Mouse (Mus musculus): ENCODE data around the gene Ccdc83. TPM values are rescaled to one million over a fixed set of nuclear protein-coding genes. Genes with fewer than 3 reads are reported as not detected.
"Not testable (repeated sequence)": the region's sequence is repeated elsewhere in the genome, so short reads cannot be mapped to it uniquely, and the experiment has no call there.

The Ccdc83 gene
- polyA plus RNA-seq, 1 experiment from 2014 or later: not detected

DNA sequence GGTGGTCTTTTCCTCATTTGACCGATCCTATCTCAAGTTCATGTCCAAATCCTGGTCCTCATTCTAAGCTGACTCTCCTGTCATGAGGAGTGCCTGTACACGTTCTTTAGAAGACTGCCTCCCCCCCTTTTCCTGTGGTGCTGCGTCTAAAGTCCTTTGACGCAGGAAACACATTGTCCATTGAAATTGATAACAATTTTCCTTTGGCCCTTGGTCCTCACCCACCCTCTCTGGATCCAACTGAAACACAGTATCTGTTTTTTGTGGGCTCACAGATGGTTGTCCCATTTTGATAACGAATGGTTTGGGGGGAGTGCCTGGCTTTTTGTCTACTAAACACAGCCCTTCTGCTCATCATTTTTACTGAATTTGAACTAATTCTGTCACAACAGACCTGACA is 21.9 kb downstream of the Ccdc83 start:
- no peaks in the 10 kb centered on the region for H3K27me3 ChIP-seq
- no peak for ATAC-seq (replicated peaks; ENCODE audit: low FRiP score)
- WGBS: 80% methylated on average over 5 of the region's 5 CpGs

DNA sequence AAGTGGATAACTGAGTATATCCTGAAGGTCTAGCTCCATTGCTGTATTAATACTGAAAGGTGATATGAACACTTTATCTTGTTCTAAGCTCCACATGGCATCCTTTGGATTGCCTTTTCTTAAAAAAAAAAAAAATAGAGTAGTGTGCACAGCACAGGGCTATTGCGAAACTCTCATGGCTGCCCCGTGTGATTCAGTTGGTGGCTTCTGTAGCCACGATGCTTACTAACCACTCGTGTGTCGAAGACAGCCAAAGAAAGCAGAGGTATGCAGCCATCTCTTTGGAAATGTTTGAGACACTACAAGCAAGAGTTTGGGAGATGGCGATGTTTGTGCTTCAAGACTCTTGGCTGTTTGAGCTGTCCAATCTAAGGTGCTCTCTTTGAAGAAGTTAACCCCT is 22.4 kb downstream of the Ccdc83 start:
- 89% methylated on average over 6 of the region's 6 CpGs for WGBS
- Histone ChIP-seq H3K36me3 (no peaks in the 10 kb centered on the region), H3K27me3 (no peaks in the 10 kb centered on the region), H3K9ac (no peak overlapping the region), H3K4me2 (no peak overlapping the region), H3K4me3 (replicated peaks) (no peak overlapping the region), H3K9me3 (replicated peaks) (no peaks in the 10 kb centered on the region), H3K4me1 (no peaks in the 10 kb centered on the region), H3K27ac (no peak overlapping the region)
- no peak for ATAC-seq (replicated peaks; ENCODE audit: low FRiP score)

More for the DNA sequence above, 21.9 kb downstream of the Ccdc83 start:
- Histone ChIP-seq H3K36me3 (no peaks in the 10 kb centered on the region), H3K27ac (no peak overlapping the region), H3K9ac (no peak overlapping the region), H3K4me2 (no peak overlapping the region), H3K9me3 (replicated peaks) (no peaks in the 10 kb centered on the region), H3K4me1 (no peaks in the 10 kb centered on the region), H3K4me3 (replicated peaks) (no peak overlapping the region)

DNA sequence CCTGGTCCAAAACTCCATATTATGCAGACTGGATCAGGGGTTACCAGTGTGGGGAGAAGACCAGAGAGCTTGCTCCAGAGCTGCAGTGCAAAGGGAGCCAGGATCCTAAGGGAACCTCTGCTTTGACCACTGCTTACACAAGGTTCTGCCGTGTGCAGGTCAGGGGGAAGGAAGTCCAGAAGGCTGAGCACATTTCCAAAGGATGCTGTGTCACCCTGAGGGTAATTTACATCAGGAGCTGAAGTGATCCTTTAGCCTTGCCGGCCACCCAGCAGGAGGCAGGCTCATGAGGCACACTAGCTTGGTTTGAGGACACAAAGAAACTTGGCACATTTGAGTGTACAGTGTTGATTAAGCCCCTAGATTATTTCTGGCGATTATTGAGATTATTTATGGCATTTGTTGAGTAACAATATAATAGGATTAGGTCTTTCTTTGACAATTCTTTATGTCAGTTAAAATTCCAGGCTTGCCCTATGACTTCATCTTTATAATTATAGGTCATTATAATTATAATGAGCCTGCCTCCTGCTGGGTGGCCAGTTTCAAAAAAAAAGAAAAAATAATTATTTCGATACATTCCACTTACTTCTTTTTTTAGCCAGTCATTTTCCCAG is 29.2 kb downstream of the Ccdc83 start:
- Histone ChIP-seq H3K27me3 (no peaks in the 10 kb centered on the region), H3K4me1 (peaks cover 4% of the 10 kb centered on the region; the same call in 1 of the 2 replicates), H3K27ac (no peak overlapping the region), H3K9ac (no peak overlapping the region), H3K9me3 (replicated peaks) (no peaks in the 10 kb centered on the region), H3K36me3 (no peaks in the 10 kb centered on the region), H3K4me2 (no peak overlapping the region), H3K4me3 (replicated peaks) (no peak overlapping the region)
- 40% methylated on average over 4 of the region's 4 CpGs for WGBS
- ATAC-seq (replicated peaks; ENCODE audit: low FRiP score): no peak

DNA sequence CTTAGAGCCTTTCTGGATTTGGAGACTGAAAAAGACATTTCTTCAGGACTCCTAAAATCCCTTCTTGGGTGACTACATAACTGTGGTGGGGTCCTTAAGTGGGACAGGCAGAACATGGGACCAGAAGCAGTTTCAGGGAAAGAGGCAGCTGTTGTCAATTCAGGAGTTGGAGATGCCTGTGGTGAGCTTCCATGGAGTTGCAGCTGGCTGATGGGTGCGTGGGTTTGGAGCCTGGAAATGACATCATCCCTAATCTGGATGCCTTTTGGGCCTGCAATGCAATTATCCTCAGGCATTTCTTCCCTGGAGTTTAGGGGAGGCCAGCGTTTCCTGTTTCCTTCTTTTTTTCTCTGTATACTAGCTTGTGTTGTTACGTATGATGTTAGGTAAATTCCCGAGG is 31.7 kb downstream of the Ccdc83 start:
- WGBS: 68% methylated on average over 4 of the region's 4 CpGs
- no peak for ATAC-seq (replicated peaks; ENCODE audit: low FRiP score)
- Histone ChIP-seq H3K9ac (no peak overlapping the region), H3K4me2 (no peak overlapping the region), H3K9me3 (replicated peaks) (no peaks in the 10 kb centered on the region), H3K36me3 (no peaks in the 10 kb centered on the region), H3K27ac (no peak overlapping the region), H3K4me1 (peaks cover 4% of the 10 kb centered on the region; the same call in 1 of the 2 replicates), H3K4me3 (replicated peaks) (no peak overlapping the region), H3K27me3 (no peaks in the 10 kb centered on the region)

DNA sequence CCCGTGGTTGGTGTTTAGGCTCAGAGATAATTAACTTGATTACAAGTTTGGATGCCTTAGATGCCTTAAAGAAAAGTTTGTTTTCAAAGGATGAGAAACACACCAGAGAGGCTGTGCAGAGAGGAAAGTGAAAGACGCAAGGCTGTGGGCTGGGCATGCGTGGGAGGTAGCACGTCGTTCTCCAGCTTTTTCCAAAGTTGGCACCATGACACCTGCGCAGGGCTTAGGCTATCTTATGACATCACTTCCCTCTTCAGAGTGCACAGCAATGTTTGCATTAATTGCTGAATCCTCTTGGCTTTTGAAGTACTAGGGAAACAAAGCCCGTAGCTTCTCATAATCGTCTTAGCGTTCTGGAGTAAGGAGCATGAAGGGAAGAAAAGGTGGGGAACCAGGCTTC is 34.1 kb downstream of the Ccdc83 start:
- Histone ChIP-seq H3K4me1 (peaks cover 4% of the 10 kb centered on the region; the same call in 1 of the 2 replicates), H3K4me3 (replicated peaks) (no peak overlapping the region), H3K27ac (no peak overlapping the region), H3K9me3 (replicated peaks) (no peaks in the 10 kb centered on the region), H3K36me3 (no peaks in the 10 kb centered on the region), H3K9ac (no peak overlapping the region), H3K4me2 (no peak overlapping the region), H3K27me3 (no peaks in the 10 kb centered on the region)
- 66% methylated on average over 9 of the region's 9 CpGs for WGBS
- ATAC-seq (replicated peaks; ENCODE audit: low FRiP score): no peak

DNA sequence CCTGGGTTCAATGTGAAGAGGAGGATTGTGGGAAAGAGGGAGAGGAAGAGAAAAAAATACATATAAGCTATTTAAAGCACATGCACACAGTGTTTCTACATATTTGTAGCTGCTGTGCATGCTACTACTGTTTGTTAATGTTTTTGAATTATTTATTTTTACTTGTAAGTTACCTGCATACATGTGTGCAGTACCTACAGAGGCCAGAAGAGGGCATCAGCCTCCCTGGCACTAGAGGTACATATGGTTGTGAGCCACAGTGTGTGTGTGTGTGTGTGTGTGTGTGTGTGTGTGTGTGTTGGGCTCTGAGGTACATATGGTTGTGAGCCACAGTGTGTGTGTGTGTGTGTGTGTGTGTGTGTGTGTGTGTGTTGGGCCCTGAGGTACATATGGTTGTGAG is 36.7 kb downstream of the Ccdc83 start:
- H3K27ac ChIP-seq; H3K9ac ChIP-seq; H3K36me3 ChIP-seq; H3K9me3 ChIP-seq (replicated peaks); H3K4me3 ChIP-seq (replicated peaks); H3K4me2 ChIP-seq; H3K4me1 ChIP-seq; H3K27me3 ChIP-seq; ATAC-seq (replicated peaks; ENCODE audit: low FRiP score): not testable (repeated sequence)

DNA sequence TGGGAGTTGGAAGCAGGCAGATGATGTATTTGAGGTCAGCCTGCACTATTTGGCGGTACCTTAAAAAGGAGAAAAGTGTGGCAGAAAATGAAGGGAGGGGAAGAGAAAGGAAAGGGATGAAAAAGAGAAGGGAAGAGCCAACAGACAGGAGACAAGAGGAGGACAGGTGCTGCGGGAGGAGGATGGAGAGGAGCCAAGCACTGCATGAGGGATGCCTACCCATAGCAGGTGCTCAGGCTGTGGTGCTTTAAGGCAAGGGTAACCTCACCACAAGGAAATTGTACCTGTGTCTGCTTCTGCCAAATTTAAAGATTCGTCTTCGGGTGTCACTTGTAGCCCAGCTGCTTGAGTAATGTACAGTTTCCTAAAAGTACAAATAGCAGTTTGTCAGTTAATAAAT is 37.5 kb downstream of the Ccdc83 start:
- ATAC-seq (replicated peaks; ENCODE audit: low FRiP score): no peak

DNA sequence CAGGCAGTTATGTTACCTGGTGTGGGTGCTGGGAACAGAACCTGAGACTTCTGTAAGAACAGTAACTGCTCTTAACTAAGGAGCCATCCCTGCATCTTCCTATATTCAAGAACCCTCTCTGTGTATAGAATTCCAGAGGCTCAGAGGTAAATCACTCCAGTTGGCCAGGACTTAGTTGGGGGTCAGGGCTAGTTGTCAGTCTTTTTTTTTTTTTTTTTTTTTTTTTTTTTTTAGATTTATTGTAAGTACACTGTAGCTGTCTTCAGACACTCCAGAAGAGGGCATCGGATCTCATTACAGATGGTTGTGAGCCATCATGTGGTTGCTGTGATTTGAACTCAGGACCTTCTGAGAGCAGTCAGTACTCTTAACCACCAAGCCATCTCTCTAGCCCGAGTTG is 44.1 kb downstream of the Ccdc83 start:
- H3K9ac ChIP-seq: no peak overlapping the region
- no peak overlapping the region for H3K4me3 ChIP-seq (replicated peaks)
- 77% methylated on average over 2 of the region's 2 CpGs for WGBS
- no peaks in the 10 kb centered on the region for H3K27me3 ChIP-seq
- H3K36me3 ChIP-seq: no peaks in the 10 kb centered on the region
- no peaks in the 10 kb centered on the region for H3K4me1 ChIP-seq
- no peak overlapping the region for H3K4me2 ChIP-seq
- H3K9me3 ChIP-seq (replicated peaks): no peaks in the 10 kb centered on the region
- ATAC-seq (replicated peaks; ENCODE audit: low FRiP score): no peak
- no peak overlapping the region for H3K27ac ChIP-seq

More for the DNA sequence above, 37.5 kb downstream of the Ccdc83 start:
- Histone ChIP-seq H3K4me3 (replicated peaks) (no peak overlapping the region), H3K9me3 (replicated peaks) (no peaks in the 10 kb centered on the region), H3K4me2 (no peak overlapping the region), H3K36me3 (no peaks in the 10 kb centered on the region), H3K27me3 (no peaks in the 10 kb centered on the region), H3K4me1 (peaks cover 4% of the 10 kb centered on the region; the same call in 1 of the 2 replicates), H3K9ac (no peak overlapping the region), H3K27ac (no peak overlapping the region)
- 85% methylated on average over 4 of the region's 4 CpGs for WGBS

DNA sequence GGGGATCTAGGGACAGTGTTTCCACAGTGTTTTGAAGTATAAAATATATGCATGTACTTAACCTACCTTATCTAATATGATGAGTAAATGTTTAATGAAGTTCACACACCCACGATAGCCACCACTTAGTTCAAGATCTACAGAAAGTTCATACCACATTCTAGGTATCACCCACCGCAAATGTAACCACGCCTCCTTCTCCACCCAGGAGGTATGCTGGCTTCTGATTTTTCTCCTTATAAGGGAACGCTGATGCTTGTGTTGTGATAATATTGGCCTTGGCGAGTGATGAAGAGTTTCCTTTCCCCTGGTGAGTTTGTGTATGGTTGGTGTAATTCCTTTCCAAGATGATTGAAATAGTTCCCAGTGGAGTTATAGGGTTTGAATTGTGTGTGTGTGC is 47.5 kb downstream of the Ccdc83 start:
- H3K4me3 ChIP-seq (replicated peaks): no peak overlapping the region
- no peak overlapping the region for H3K4me2 ChIP-seq
- H3K9me3 ChIP-seq (replicated peaks): no peaks in the 10 kb centered on the region
- no peaks in the 10 kb centered on the region for H3K36me3 ChIP-seq
- no peak for ATAC-seq (replicated peaks; ENCODE audit: low FRiP score)
- no peaks in the 10 kb centered on the region for H3K27me3 ChIP-seq
- 84% methylated on average over 5 of the region's 5 CpGs for WGBS
- H3K9ac ChIP-seq: no peak overlapping the region
- H3K4me1 ChIP-seq: no peaks in the 10 kb centered on the region
- no peak overlapping the region for H3K27ac ChIP-seq

DNA sequence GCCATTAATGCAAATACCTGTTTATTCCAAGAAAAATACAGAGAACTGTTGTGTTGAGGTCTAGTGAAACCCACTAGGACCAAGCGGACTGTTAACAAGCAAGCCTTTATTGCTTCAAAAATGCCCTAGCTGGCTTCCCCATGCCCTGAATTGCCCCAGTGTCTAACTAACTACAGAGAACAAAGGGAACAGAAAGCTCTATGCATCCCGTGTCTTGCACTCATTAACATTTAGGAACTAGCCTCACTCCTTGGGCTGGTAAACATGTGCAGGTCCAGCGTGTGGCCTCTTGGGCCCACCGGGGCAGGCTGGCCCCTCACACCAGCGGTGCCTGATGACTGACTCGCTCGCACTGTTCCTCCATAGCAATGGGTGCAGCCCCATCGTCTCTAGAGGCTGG is 49.1 kb downstream of the Ccdc83 start:
- Histone ChIP-seq H3K36me3 (no peaks in the 10 kb centered on the region), H3K4me2 (no peak overlapping the region), H3K9ac (no peak overlapping the region), H3K9me3 (replicated peaks) (no peaks in the 10 kb centered on the region), H3K27ac (0 out of 2 replicates have a peak overlapping the region, but pooled peaks have one; percentile 2), H3K27me3 (no peaks in the 10 kb centered on the region), H3K4me3 (replicated peaks) (no peak overlapping the region), H3K4me1 (no peaks in the 10 kb centered on the region)
- 0 out of 2 replicates have a peak, but pooled peaks have one; percentile 33 for ATAC-seq (replicated peaks; ENCODE audit: low FRiP score)
- WGBS: 53% methylated on average over 8 of the region's 8 CpGs

DNA sequence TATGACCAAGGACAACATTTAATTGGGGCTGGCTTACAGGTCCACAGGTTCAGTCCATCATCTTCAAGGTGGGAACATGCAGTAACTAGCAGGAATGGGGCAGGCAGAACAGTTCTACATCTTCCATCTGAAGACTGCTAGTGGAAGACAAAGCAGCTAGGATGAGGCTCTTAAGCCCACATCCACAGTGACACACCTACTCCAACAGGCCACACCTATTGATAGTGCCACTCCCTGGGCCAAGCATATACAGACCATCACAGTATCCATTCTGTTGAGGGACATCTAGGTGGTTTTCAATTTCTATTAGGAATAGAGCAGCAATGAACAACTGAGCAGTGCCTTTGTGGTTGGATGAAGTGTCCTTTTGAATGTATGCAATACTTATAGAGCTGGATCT is 54.6 kb downstream of the Ccdc83 start:
- no peaks in the 10 kb centered on the region for H3K4me1 ChIP-seq
- H3K27me3 ChIP-seq: no peaks in the 10 kb centered on the region
- no peak for ATAC-seq (replicated peaks; ENCODE audit: low FRiP score)
- H3K4me2 ChIP-seq: no peak overlapping the region
- peaks cover 28% of the 10 kb centered on the region for H3K36me3 ChIP-seq
- H3K9ac ChIP-seq: no peak overlapping the region
- H3K9me3 ChIP-seq (replicated peaks): no peaks in the 10 kb centered on the region
- H3K27ac ChIP-seq: no peak overlapping the region
- no peak overlapping the region for H3K4me3 ChIP-seq (replicated peaks)

DNA sequence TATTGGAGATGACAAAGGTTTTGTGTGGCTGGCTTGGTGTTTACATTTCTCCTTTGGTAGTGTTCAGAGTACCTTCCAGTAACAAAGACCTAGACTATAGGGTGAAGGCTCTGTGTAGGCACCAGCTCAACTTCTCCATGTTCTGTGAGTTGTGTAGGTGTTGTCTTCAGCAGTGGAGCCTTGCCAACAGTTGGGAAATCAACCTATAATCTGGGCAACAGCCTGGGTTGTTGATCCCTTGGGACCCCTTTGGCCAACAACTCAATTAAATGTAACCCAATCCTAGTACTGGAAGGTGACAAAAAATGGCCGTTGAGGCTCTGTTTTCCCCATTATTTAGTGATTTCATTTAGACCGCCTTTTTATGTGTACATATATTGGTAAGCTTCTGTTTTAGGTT is 55.5 kb downstream of the Ccdc83 start:
- no peak for ATAC-seq (replicated peaks; ENCODE audit: low FRiP score)
- Histone ChIP-seq H3K9me3 (replicated peaks) (no peaks in the 10 kb centered on the region), H3K27me3 (no peaks in the 10 kb centered on the region), H3K4me3 (replicated peaks) (no peak overlapping the region), H3K36me3 (peaks cover 32% of the 10 kb centered on the region), H3K4me1 (no peaks in the 10 kb centered on the region), H3K4me2 (no peak overlapping the region), H3K9ac (no peak overlapping the region), H3K27ac (no peak overlapping the region)
- 90% methylated on average over 2 of the region's 2 CpGs for WGBS

DNA sequence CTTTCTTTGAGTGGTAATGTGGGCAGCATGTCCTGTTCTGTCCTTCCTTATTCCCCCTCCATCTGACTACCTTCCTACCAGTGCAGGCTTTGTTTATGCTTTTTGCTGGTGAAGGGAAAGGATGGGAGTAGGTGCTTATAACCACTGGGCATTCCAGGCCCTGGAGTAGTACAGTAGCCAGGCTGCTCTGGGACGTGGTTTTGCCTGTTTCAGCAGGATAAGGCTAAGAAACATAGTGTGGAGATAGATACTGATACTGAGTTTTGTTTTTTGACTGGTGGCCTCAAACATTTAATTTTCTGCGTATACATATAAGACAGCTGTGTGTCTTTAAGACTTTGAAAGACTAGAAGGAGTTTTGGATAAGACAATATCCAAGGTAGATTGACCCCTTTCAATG is 61.7 kb downstream of the Ccdc83 start:
- WGBS: 97% methylated on average over 2 of the region's 2 CpGs
- Histone ChIP-seq H3K9ac (no peak overlapping the region), H3K4me3 (replicated peaks) (no peak overlapping the region), H3K9me3 (replicated peaks) (no peaks in the 10 kb centered on the region), H3K27ac (no peak overlapping the region), H3K4me1 (no peaks in the 10 kb centered on the region), H3K36me3 (peaks cover 54% of the 10 kb centered on the region), H3K4me2 (no peak overlapping the region), H3K27me3 (no peaks in the 10 kb centered on the region)
- no peak for ATAC-seq (replicated peaks; ENCODE audit: low FRiP score)

Data from kidney, embryonic 15.5 days (tissue).